ENCODE assay signal across 11 mouse cellular contexts in genomic region chr19:41901696-41902095, GRCm38 (mm10). TPM values are rescaled to one million over a fixed set of nuclear protein-coding genes. Genes with fewer than 3 reads are reported as not detected.
DNase-seq lines count a peak whose midpoint lies in the region; ATAC-seq and TF ChIP-seq lines count a peak whose summit lies in the region.
"Had no signal": no experiment of that assay in that cellular context is flagged by ENCODE, and none has a peak within 500 bp of the region (broad histone marks: within the 10 kb centered on the region; RNA-seq: fewer than 3 reads in every experiment).

No protein-coding gene starts in this region.

- peak; percentile 76 for DNase-seq in embryonic facial prominence, embryonic 14.5 days (ENCODE audit: low spot score)
- DNase-seq in embryonic facial prominence, embryonic 10.5 days (ENCODE audit: low spot score), result no peak
- peak; percentile 75 for DNase-seq in lung, embryonic 14.5 days
- no peak for DNase-seq in lung, adult 18-20 months
- peak; percentile 36 for DNase-seq in NIH3T3 (ENCODE audit: low read depth)
- peak; percentile 40 to 45 for DNase-seq in thymus, adult 18-20 months
- no peak for DNase-seq in ovary, postnatal 36 days (ENCODE audit: low spot score)

- H3K4me1 ChIP-seq in embryonic facial prominence, embryonic 14.5 days (ENCODE audit: control insufficient read depth, insufficient read depth, low read length), result no peaks in the 10 kb centered on the region
- H3K4me1 ChIP-seq in embryonic facial prominence, embryonic 10.5 days, result no peaks in the 10 kb centered on the region
- no peaks in the 10 kb centered on the region for H3K4me1 ChIP-seq in lung, embryonic 14.5 days (ENCODE audit: insufficient read depth)
- H3K4me1 ChIP-seq in intestine, postnatal 0 days (replicated peaks; ENCODE audit: control insufficient read depth, insufficient read depth, low read length), result 0 out of 2 replicates have a peak, but pooled peaks cover under 1% of the 10 kb centered on the region
- H3K4me1 ChIP-seq: hindbrain, embryonic 12.5 days had no signal

- H3K9ac ChIP-seq in embryonic facial prominence, embryonic 14.5 days (ENCODE audit: low read depth, low read length), result no peak overlapping the region
- no peak overlapping the region for H3K9ac ChIP-seq in lung, embryonic 14.5 days
- no peak overlapping the region for H3K9ac ChIP-seq in intestine, postnatal 0 days (ENCODE audit: low read depth, low read length)
- H3K9ac ChIP-seq: hindbrain, embryonic 12.5 days; kidney, embryonic 15.5 days; midbrain, embryonic 13.5 days had no signal

- H3K4me2 ChIP-seq in embryonic facial prominence, embryonic 14.5 days (ENCODE audit: low read depth, low read length), result no peak overlapping the region
- no peak overlapping the region for H3K4me2 ChIP-seq in lung, embryonic 14.5 days
- H3K4me2 ChIP-seq in intestine, postnatal 0 days (replicated peaks; ENCODE audit: low read depth), result no peak overlapping the region
- H3K4me2 ChIP-seq: hindbrain, embryonic 12.5 days; kidney, embryonic 15.5 days; midbrain, embryonic 13.5 days had no signal

- H3K27ac ChIP-seq in embryonic facial prominence, embryonic 14.5 days (replicated peaks; ENCODE audit: low read depth, low read length), result no peak overlapping the region
- no peak overlapping the region for H3K27ac ChIP-seq in embryonic facial prominence, embryonic 10.5 days (replicated peaks)
- H3K27ac ChIP-seq in lung, embryonic 14.5 days (ENCODE audit: low read depth), result peak overlapping the region; percentile 4; the same call in 1 of the 2 replicates
- no peak overlapping the region; the same call in 1 of the 2 replicates for H3K27ac ChIP-seq in intestine, postnatal 0 days (ENCODE audit: low read depth, low read length)
- H3K27ac ChIP-seq: hindbrain, embryonic 12.5 days; kidney, embryonic 15.5 days; midbrain, embryonic 13.5 days had no signal

- H3K9me3 ChIP-seq in embryonic facial prominence, embryonic 14.5 days (ENCODE audit: control insufficient read depth, low read length), result no peaks in the 10 kb centered on the region
- no peaks in the 10 kb centered on the region for H3K9me3 ChIP-seq in embryonic facial prominence, embryonic 10.5 days
- no peaks in the 10 kb centered on the region for H3K9me3 ChIP-seq in lung, embryonic 14.5 days (ENCODE audit: low read depth, low read length)
- H3K9me3 ChIP-seq in intestine, postnatal 0 days (ENCODE audit: control insufficient read depth), result no peaks in the 10 kb centered on the region
- H3K9me3 ChIP-seq: hindbrain, embryonic 12.5 days; kidney, embryonic 15.5 days; midbrain, embryonic 13.5 days had no signal

- TF ChIP-seq CTCF in lung, embryonic 14.5 days (IDR thresholded peaks at IDR 0.05; ENCODE audit: low read depth), result no peak
- no peak for TF ChIP-seq CTCF in intestine, postnatal 0 days (IDR thresholded peaks at IDR 0.05; ENCODE audit: low read depth)

- no peak overlapping the region for H3K4me3 ChIP-seq in embryonic facial prominence, embryonic 14.5 days (ENCODE audit: low read depth, low read length)
- H3K4me3 ChIP-seq in embryonic facial prominence, embryonic 10.5 days, result no peak overlapping the region
- no peak overlapping the region for H3K4me3 ChIP-seq in lung, embryonic 14.5 days (ENCODE audit: low read depth, low read length)
- no peak overlapping the region for H3K4me3 ChIP-seq in intestine, postnatal 0 days (ENCODE audit: low read depth, low read length)
- H3K4me3 ChIP-seq: hindbrain, embryonic 12.5 days; kidney, embryonic 15.5 days; midbrain, embryonic 13.5 days had no signal

- 42% methylated on average over 2 of the region's 2 CpGs for WGBS in embryonic facial prominence, embryonic 14.5 days
- 61% methylated on average over 2 of the region's 2 CpGs for WGBS in embryonic facial prominence, embryonic 10.5 days
- 49% methylated on average over 2 of the region's 2 CpGs for WGBS in lung, embryonic 14.5 days
- 43% methylated on average over 2 of the region's 2 CpGs for WGBS in intestine, postnatal 0 days

- no peaks in the 10 kb centered on the region for H3K36me3 ChIP-seq in embryonic facial prominence, embryonic 14.5 days (ENCODE audit: control insufficient read depth, insufficient read depth, low read length)
- no peaks in the 10 kb centered on the region for H3K36me3 ChIP-seq in embryonic facial prominence, embryonic 10.5 days (replicated peaks)
- no peaks in the 10 kb centered on the region for H3K36me3 ChIP-seq in lung, embryonic 14.5 days (ENCODE audit: insufficient read depth)
- no peaks in the 10 kb centered on the region for H3K36me3 ChIP-seq in intestine, postnatal 0 days (ENCODE audit: control insufficient read depth, insufficient read depth)
- H3K36me3 ChIP-seq: hindbrain, embryonic 12.5 days; kidney, embryonic 15.5 days; midbrain, embryonic 13.5 days had no signal

- peak; percentile 24; the same call in 1 of the 2 replicates for ATAC-seq in embryonic facial prominence, embryonic 14.5 days (ENCODE audit: low read depth)
- no peak; the same call in 1 of the 2 replicates for ATAC-seq in lung, embryonic 14.5 days (ENCODE audit: insufficient read depth)
- no peak for ATAC-seq in intestine, postnatal 0 days
- ATAC-seq: midbrain, embryonic 13.5 days had no signal

- H3K27me3 ChIP-seq in embryonic facial prominence, embryonic 14.5 days (replicated peaks; ENCODE audit: control insufficient read depth, insufficient read depth, low read length), result no peaks in the 10 kb centered on the region
- no peaks in the 10 kb centered on the region for H3K27me3 ChIP-seq in embryonic facial prominence, embryonic 10.5 days (replicated peaks; ENCODE audit: low read depth, poor library complexity, severe bottlenecking)
- H3K27me3 ChIP-seq in lung, embryonic 14.5 days (ENCODE audit: insufficient read depth, low read length), result no peaks in the 10 kb centered on the region
- no peaks in the 10 kb centered on the region for H3K27me3 ChIP-seq in intestine, postnatal 0 days (replicated peaks; ENCODE audit: control insufficient read depth, insufficient read depth, low read length)
- H3K27me3 ChIP-seq: hindbrain, embryonic 12.5 days; kidney, embryonic 15.5 days; midbrain, embryonic 13.5 days had no signal

RNA-seq across cellular contexts. Expression of gene Rrp12, which starts 5.7 kb away (rescaled TPM):
- polyA plus RNA-seq in embryonic facial prominence, embryonic 14.5 days (2014; fragmentation: Nextera tagmentation; extraction: Ambion mirVana), result 13.8 and 15.0 TPM in 2 replicates
- 36.3 and 38.9 TPM in 2 replicates for polyA plus RNA-seq in embryonic facial prominence, embryonic 10.5 days (2016; fragmentation: Nextera tagmentation; extraction: Ambion mirVana)
- polyA plus RNA-seq in lung, embryonic 14.5 days (2014; fragmentation: Nextera tagmentation; extraction: Ambion mirVana), result 13.6 and 15.6 TPM in 2 replicates
- polyA plus RNA-seq in intestine, postnatal 0 days (2015; fragmentation: Nextera tagmentation; extraction: Ambion mirVana), result 4.7 and 5.0 TPM in 2 replicates

RNA-seq across cellular contexts. Expression of gene Pgam1, which starts 10.0 kb away (rescaled TPM):
- polyA plus RNA-seq in embryonic facial prominence, embryonic 14.5 days (2014; fragmentation: Nextera tagmentation; extraction: Ambion mirVana), result 522 and 549 TPM in 2 replicates
- polyA plus RNA-seq in embryonic facial prominence, embryonic 10.5 days (2016; fragmentation: Nextera tagmentation; extraction: Ambion mirVana), result 1,003 and 1,124 TPM in 2 replicates
- polyA plus RNA-seq in lung, embryonic 14.5 days (2014; fragmentation: Nextera tagmentation; extraction: Ambion mirVana), result 662 and 692 TPM in 2 replicates
- 213 and 223 TPM in 2 replicates for polyA plus RNA-seq in intestine, postnatal 0 days (2015; fragmentation: Nextera tagmentation; extraction: Ambion mirVana)

RNA-seq across cellular contexts. Expression of gene Exosc1, which starts 31.5 kb away (rescaled TPM):
- polyA plus RNA-seq in embryonic facial prominence, embryonic 14.5 days (2014; fragmentation: Nextera tagmentation; extraction: Ambion mirVana), result 67.8 and 71.3 TPM in 2 replicates
- 94.3 and 96.8 TPM in 2 replicates for polyA plus RNA-seq in embryonic facial prominence, embryonic 10.5 days (2016; fragmentation: Nextera tagmentation; extraction: Ambion mirVana)
- 84.5 and 93.0 TPM in 2 replicates for polyA plus RNA-seq in lung, embryonic 14.5 days (2014; fragmentation: Nextera tagmentation; extraction: Ambion mirVana)
- 32.3 and 33.3 TPM in 2 replicates for polyA plus RNA-seq in intestine, postnatal 0 days (2015; fragmentation: Nextera tagmentation; extraction: Ambion mirVana)

RNA-seq across cellular contexts. Expression of gene Zdhhc16, which starts 31.6 kb away (rescaled TPM):
- polyA plus RNA-seq in embryonic facial prominence, embryonic 14.5 days (2014; fragmentation: Nextera tagmentation; extraction: Ambion mirVana), result 69.1 and 72.4 TPM in 2 replicates
- polyA plus RNA-seq in embryonic facial prominence, embryonic 10.5 days (2016; fragmentation: Nextera tagmentation; extraction: Ambion mirVana), result 85.4 and 85.7 TPM in 2 replicates
- 73.4 and 80.8 TPM in 2 replicates for polyA plus RNA-seq in lung, embryonic 14.5 days (2014; fragmentation: Nextera tagmentation; extraction: Ambion mirVana)
- 37.7 and 38.4 TPM in 2 replicates for polyA plus RNA-seq in intestine, postnatal 0 days (2015; fragmentation: Nextera tagmentation; extraction: Ambion mirVana)

RNA-seq across cellular contexts. Expression of gene Frat2, which starts 53.8 kb away (rescaled TPM):
- polyA plus RNA-seq in embryonic facial prominence, embryonic 14.5 days (2014; fragmentation: Nextera tagmentation; extraction: Ambion mirVana), result 2.8 and 3.2 TPM in 2 replicates
- 3.8 and 4.3 TPM in 2 replicates for polyA plus RNA-seq in embryonic facial prominence, embryonic 10.5 days (2016; fragmentation: Nextera tagmentation; extraction: Ambion mirVana)
- polyA plus RNA-seq in lung, embryonic 14.5 days (2014; fragmentation: Nextera tagmentation; extraction: Ambion mirVana), result 2.4 and 2.6 TPM in 2 replicates
- 3.8 and 4.5 TPM in 2 replicates for polyA plus RNA-seq in intestine, postnatal 0 days (2015; fragmentation: Nextera tagmentation; extraction: Ambion mirVana)

Comparison
In these comparisons a context has a peak if more than half of its experiments do, and no peak if none do; other contexts are left out.
1. DNase-seq: peak in embryonic facial prominence, embryonic 14.5 days (single experiment), lung, embryonic 14.5 days (single experiment), NIH3T3 (single experiment) and thymus, adult 18-20 months (2 of 2); none in embryonic facial prominence, embryonic 10.5 days (single experiment), lung, adult 18-20 months (0 of 2) and ovary, postnatal 36 days (single experiment).